Mouse (Mus musculus): ENCODE data around the gene Tmcc3. TPM values are rescaled to one million over a fixed set of nuclear protein-coding genes. Genes with fewer than 3 reads are reported as not detected.

The Tmcc3 gene
- polyA plus RNA-seq, 1 experiment from 2014 or later = 14.3 TPM

DNA sequence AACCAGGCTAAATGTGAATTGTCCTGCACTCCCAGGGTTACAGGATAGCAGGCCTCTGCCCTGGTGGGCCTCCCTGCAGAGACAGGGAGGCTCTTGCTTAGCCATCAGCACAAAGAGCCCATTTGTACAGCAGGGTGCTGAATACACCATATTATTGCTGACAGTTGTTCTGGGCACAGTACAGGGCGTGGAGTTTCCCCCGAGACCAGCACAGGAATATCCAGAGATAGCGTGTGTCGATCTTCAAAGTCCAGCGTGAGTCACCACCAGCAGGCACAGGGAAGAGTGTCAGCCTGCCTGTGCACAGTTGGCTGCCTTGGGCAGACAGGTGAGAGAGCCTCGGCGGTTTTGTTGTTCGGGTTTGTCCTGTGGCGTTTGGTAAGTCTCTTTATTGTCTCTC is 238.9 kb downstream of the Tmcc3 start:
- H3K27ac ChIP-seq (ENCODE audit: low read length) = peak overlapping the region; percentile 47; the same call in 1 of the 2 replicates
- H3K4me3 ChIP-seq (ENCODE audit: low read depth, low read length) = no peak overlapping the region
- 38% methylated on average over 9 of the region's 9 CpGs for WGBS
- 0 out of 2 replicates have a peak overlapping the region, but pooled peaks have one; percentile 5 for H3K9ac ChIP-seq (replicated peaks; ENCODE audit: low read depth)
- no peak overlapping the region for H3K4me2 ChIP-seq (replicated peaks; ENCODE audit: low read depth, low read length)
- H3K4me1 ChIP-seq (ENCODE audit: insufficient read depth, low read depth, low read length) = peaks cover 10% of the 10 kb centered on the region
- TF ChIP-seq EP300 (IDR thresholded peaks at IDR 0.05) (no peak), CTCF (IDR thresholded peaks at IDR 0.05) (no peak)
- H3K36me3 ChIP-seq (ENCODE audit: insufficient read depth, low read length) = no peaks in the 10 kb centered on the region
- no peaks in the 10 kb centered on the region for H3K9me3 ChIP-seq (ENCODE audit: low read length)
- no peak for DNase-seq (ENCODE audit: low spot score)
- peak; percentile 16; the same call in 1 of the 2 replicates for ATAC-seq
- no peaks in the 10 kb centered on the region for H3K27me3 ChIP-seq (replicated peaks; ENCODE audit: insufficient read depth, low read length)

GRCm38 (mm10) chr10:94551065-94551464 is 239.3 kb downstream of the Tmcc3 start:
- 0 out of 2 replicates have a peak, but pooled peaks have one; percentile 19 for ATAC-seq
- peak; percentile 65 for DNase-seq (ENCODE audit: low spot score)
- no peak overlapping the region for H3K4me3 ChIP-seq (ENCODE audit: low read depth, low read length)
- H3K4me1 ChIP-seq (ENCODE audit: insufficient read depth, low read depth, low read length) = peaks cover 10% of the 10 kb centered on the region
- no peaks in the 10 kb centered on the region for H3K27me3 ChIP-seq (replicated peaks; ENCODE audit: insufficient read depth, low read length)
- 9% methylated on average over 2 of the region's 2 CpGs for WGBS
- no peaks in the 10 kb centered on the region for H3K36me3 ChIP-seq (ENCODE audit: insufficient read depth, low read length)
- TF ChIP-seq EP300 (IDR thresholded peaks at IDR 0.05) (peak; percentile 32; the same call in 1 of the 2 replicates), CTCF (IDR thresholded peaks at IDR 0.05) (no peak)
- peak overlapping the region; percentile 47; the same call in 1 of the 2 replicates for H3K27ac ChIP-seq (ENCODE audit: low read length)
- H3K4me2 ChIP-seq (replicated peaks; ENCODE audit: low read depth, low read length) = no peak overlapping the region
- no peaks in the 10 kb centered on the region for H3K9me3 ChIP-seq (ENCODE audit: low read length)
- H3K9ac ChIP-seq (replicated peaks; ENCODE audit: low read depth) = no peak overlapping the region

DNA sequence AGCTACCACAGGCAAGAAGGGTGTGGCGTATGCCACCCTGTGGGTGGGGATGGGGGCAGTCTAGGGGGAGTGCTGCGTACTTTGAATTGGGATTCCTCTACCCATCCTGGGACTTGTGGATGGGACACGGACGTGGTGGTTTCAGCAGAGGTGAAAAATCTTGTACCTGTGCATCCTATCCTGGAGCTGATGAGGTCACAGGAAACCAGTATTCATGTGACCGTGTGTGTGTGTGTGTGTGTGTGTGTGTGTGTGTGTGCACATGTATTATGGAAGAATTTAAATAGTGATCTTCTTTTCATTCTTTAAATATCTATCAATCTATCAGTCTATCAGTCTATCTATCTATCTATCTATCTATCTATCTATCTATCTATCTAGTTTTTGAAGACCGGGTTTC is 239.8 kb downstream of the Tmcc3 start:
- Histone ChIP-seq H3K4me2 (replicated peaks; ENCODE audit: low read depth, low read length) (no peak overlapping the region), H3K36me3 (ENCODE audit: insufficient read depth, low read length) (no peaks in the 10 kb centered on the region), H3K27ac (ENCODE audit: low read length) (no peak overlapping the region), H3K27me3 (replicated peaks; ENCODE audit: insufficient read depth, low read length) (no peaks in the 10 kb centered on the region), H3K4me3 (ENCODE audit: low read depth, low read length) (no peak overlapping the region), H3K4me1 (ENCODE audit: insufficient read depth, low read depth, low read length) (peaks cover 10% of the 10 kb centered on the region), H3K9ac (replicated peaks; ENCODE audit: low read depth) (no peak overlapping the region), H3K9me3 (ENCODE audit: low read length) (no peaks in the 10 kb centered on the region)
- ATAC-seq (0 out of 2 replicates have a peak, but pooled peaks have one; percentile 17), DNase-seq (ENCODE audit: low spot score) (no peak)
- TF ChIP-seq CTCF (IDR thresholded peaks at IDR 0.05) (no peak), EP300 (IDR thresholded peaks at IDR 0.05) (no peak)
- 73% methylated on average over 6 of the region's 6 CpGs for WGBS

DNA sequence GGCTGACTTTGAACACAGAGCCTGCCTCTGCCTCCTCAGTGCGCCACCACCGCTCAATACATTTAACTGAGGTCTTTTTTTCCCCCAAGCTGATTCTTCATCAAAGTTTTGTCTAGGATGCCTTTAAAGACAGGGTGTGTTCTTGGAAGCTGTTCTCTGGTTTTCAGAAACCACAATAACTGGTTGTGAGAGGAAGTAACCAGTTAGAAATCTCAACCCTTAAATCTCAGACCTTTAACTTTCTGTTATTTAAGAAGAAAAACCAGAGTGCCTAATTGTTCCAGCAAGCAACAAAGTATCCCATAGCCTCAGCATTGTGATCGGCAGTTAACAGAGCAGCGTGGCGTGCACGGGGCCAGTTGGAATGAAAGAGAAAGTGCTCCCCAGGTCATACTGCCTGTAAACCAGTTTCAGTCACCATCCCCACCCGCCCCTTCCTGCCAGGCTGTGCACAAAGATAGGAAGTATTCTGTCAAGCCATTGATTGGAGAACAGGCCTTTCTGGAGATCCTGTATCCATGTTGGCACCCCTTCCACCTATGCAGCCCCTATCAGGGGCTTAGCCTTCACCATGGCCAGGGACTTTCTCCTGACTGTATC is 240.3 kb downstream of the Tmcc3 start:
- 73% methylated on average over 7 of the region's 7 CpGs for WGBS
- no peaks in the 10 kb centered on the region for H3K27me3 ChIP-seq (replicated peaks; ENCODE audit: insufficient read depth, low read length)
- H3K4me1 ChIP-seq (ENCODE audit: insufficient read depth, low read depth, low read length) = peaks cover 10% of the 10 kb centered on the region
- H3K4me2 ChIP-seq (replicated peaks; ENCODE audit: low read depth, low read length) = no peak overlapping the region; the same call in 1 of the 2 replicates
- DNase-seq (ENCODE audit: low spot score) (no peak), ATAC-seq (peak; percentile 25; the same call in 1 of the 2 replicates)
- no peak overlapping the region for H3K4me3 ChIP-seq (ENCODE audit: low read depth, low read length)
- H3K9me3 ChIP-seq (ENCODE audit: low read length) = no peaks in the 10 kb centered on the region
- H3K36me3 ChIP-seq (ENCODE audit: insufficient read depth, low read length) = no peaks in the 10 kb centered on the region
- TF ChIP-seq CTCF (IDR thresholded peaks at IDR 0.05) = no peak
- no peak for TF ChIP-seq EP300 (IDR thresholded peaks at IDR 0.05)
- H3K9ac ChIP-seq (replicated peaks; ENCODE audit: low read depth) = no peak overlapping the region
- H3K27ac ChIP-seq (ENCODE audit: low read length) = no peak overlapping the region

DNA sequence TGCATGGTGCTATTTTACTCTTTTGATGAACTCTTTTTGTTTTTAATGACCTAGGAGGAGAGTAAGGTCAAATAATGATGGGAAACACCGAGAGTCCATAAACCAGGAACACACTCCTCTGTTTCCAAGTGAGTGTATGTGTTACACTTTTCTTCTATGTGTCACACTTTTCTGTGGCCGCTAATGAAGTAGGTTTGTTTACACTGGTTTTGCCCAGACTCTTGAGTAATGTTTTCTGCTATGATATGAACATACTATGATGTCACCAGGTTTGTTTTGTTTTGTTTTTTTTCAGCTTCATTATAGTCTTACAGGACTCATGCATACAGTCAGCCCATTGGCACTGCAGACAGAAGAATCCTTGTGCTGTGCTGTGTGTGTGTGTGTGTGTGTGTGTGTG is 243.6 kb downstream of the Tmcc3 start:
- no peak overlapping the region for H3K9ac ChIP-seq (replicated peaks; ENCODE audit: low read depth)
- H3K9me3 ChIP-seq (ENCODE audit: low read length) = no peaks in the 10 kb centered on the region
- H3K27me3 ChIP-seq (replicated peaks; ENCODE audit: insufficient read depth, low read length) = no peaks in the 10 kb centered on the region
- TF ChIP-seq EP300 (IDR thresholded peaks at IDR 0.05) (no peak), CTCF (IDR thresholded peaks at IDR 0.05) (no peak)
- H3K4me2 ChIP-seq (replicated peaks; ENCODE audit: low read depth, low read length) = no peak overlapping the region
- no peak for DNase-seq (ENCODE audit: low spot score)
- WGBS = 60% methylated on average over 2 of the region's 2 CpGs
- no peaks in the 10 kb centered on the region for H3K36me3 ChIP-seq (ENCODE audit: insufficient read depth, low read length)
- ATAC-seq = no peak
- no peak overlapping the region for H3K4me3 ChIP-seq (ENCODE audit: low read depth, low read length)
- H3K27ac ChIP-seq (ENCODE audit: low read length) = no peak overlapping the region
- peaks cover 10% of the 10 kb centered on the region for H3K4me1 ChIP-seq (ENCODE audit: insufficient read depth, low read depth, low read length)

DNA sequence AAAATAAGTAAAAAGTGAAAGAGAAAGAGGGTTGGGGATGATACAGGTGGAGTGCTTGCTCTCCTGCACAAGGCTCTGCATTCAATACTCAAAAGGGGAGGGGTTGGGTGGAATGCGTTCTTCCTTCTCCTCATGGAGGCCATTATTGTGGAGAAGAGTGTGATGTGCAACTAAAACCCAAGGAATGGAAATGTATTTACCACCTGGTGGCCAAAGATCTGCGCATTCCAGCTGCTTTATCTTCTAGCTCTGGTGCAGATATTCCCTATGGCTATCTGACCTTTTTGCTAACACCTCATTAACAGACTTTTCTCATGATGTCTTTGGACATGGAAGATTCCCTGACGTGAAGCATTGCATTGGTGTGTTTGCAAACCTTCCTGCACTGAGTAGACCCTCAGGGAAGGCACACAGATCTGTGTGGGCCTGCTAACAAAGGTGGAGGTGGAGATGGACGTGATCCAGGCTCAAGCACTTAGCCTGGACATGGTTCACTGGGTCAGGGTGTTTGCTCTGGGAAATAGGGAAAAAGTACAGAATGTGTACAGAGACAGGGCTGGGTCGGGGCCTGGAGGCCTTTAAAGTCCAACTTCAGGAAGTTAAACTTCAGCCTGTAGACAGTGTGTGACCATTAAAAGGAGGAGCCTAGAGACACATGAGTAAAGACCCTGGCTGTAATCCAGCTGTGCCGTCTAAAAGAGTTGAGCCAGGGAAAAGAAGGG is 245.8 kb downstream of the Tmcc3 start:
- 45% methylated on average over 6 of the region's 6 CpGs for WGBS
- H3K36me3 ChIP-seq (ENCODE audit: insufficient read depth, low read length) = no peaks in the 10 kb centered on the region
- TF ChIP-seq CTCF (IDR thresholded peaks at IDR 0.05) = no peak
- H3K27ac ChIP-seq (ENCODE audit: low read length) = no peak overlapping the region
- no peak overlapping the region for H3K9ac ChIP-seq (replicated peaks; ENCODE audit: low read depth)
- H3K4me1 ChIP-seq (ENCODE audit: insufficient read depth, low read depth, low read length) = no peaks in the 10 kb centered on the region
- DNase-seq (ENCODE audit: low spot score) (no peak), ATAC-seq (peak; percentile 28; the same call in 1 of the 2 replicates)
- H3K4me2 ChIP-seq (replicated peaks; ENCODE audit: low read depth, low read length) = no peak overlapping the region
- no peak overlapping the region for H3K4me3 ChIP-seq (ENCODE audit: low read depth, low read length)
- H3K9me3 ChIP-seq (ENCODE audit: low read length) = no peaks in the 10 kb centered on the region
- no peaks in the 10 kb centered on the region for H3K27me3 ChIP-seq (replicated peaks; ENCODE audit: insufficient read depth, low read length)
